Mouse (Mus musculus): Measurements from ENCODE around the gene Gramd2. TPM values are rescaled to one million over a fixed set of nuclear protein-coding genes. Genes with fewer than 3 reads are reported as not detected.
"Not testable (repeated sequence)": the region's sequence is repeated elsewhere in the genome, so short reads cannot be mapped to it uniquely, and the experiment has no call there.

The Gramd2 gene
- polyA plus RNA-seq, 1 experiment from 2014 or later, result 4.6 TPM

- no peak for ATAC-seq (replicated peaks)
- H3K4me3 ChIP-seq, result no peak overlapping the region
- WGBS, result 89% methylated on average over 3 of the region's 3 CpGs
Observed at GRCm38 (mm10) chr9:59760515-59760914, 80.6 kb downstream of the Gramd2 start.

GRCm38 (mm10) chr9:59766966-59767461, 87.1 kb downstream of the Gramd2 start:
- H3K27ac ChIP-seq; H3K4me3 ChIP-seq; H3K4me1 ChIP-seq; H3K9ac ChIP-seq; ATAC-seq (replicated peaks); H3K27me3 ChIP-seq (replicated peaks); H3K9me3 ChIP-seq; H3K4me2 ChIP-seq; H3K36me3 ChIP-seq (replicated peaks): not testable (repeated sequence)
- WGBS, result 94% methylated on average over 12 of the region's 13 CpGs

More at GRCm38 (mm10) chr9:59760515-59760914, 80.6 kb downstream of the Gramd2 start:
- Histone ChIP-seq H3K4me2 (no peak overlapping the region), H3K27me3 (replicated peaks) (no peaks in the 10 kb centered on the region), H3K9me3 (no peaks in the 10 kb centered on the region), H3K4me1 (no peaks in the 10 kb centered on the region), H3K36me3 (replicated peaks) (no peaks in the 10 kb centered on the region), H3K27ac (no peak overlapping the region), H3K9ac (no peak overlapping the region)

Other genes starting within 250 kb of the Gramd2 start
- 17.4 and 20.8 TPM in 2 replicates for gene Arih1, start 193.5 kb upstream of the Gramd2 start, polyA plus RNA-seq (2015; fragmentation: Nextera tagmentation; extraction: Ambion mirVana)
- 61.2 and 67.6 TPM in 2 replicates for gene Hexa, start 140.6 kb upstream of the Gramd2 start, polyA plus RNA-seq (2015; fragmentation: Nextera tagmentation; extraction: Ambion mirVana)
- 0.42 and 0.67 TPM in 2 replicates for gene Tmem202, start 140.3 kb upstream of the Gramd2 start, polyA plus RNA-seq (2015; fragmentation: Nextera tagmentation; extraction: Ambion mirVana)
- gene Celf6, start 102.2 kb upstream of the Gramd2 start, polyA plus RNA-seq (2015; fragmentation: Nextera tagmentation; extraction: Ambion mirVana), result 58.0 and 61.8 TPM in 2 replicates
- gene Parp6, start 62.9 kb upstream of the Gramd2 start, polyA plus RNA-seq (2015; fragmentation: Nextera tagmentation; extraction: Ambion mirVana), result 228 and 229 TPM in 2 replicates
- gene Pkm, start 23.8 kb upstream of the Gramd2 start, polyA plus RNA-seq (2015; fragmentation: Nextera tagmentation; extraction: Ambion mirVana), result 1,075 and 1,145 TPM in 2 replicates
- 11.1 and 14.0 TPM in 2 replicates for gene Senp8, start 70.6 kb downstream of the Gramd2 start, polyA plus RNA-seq (2015; fragmentation: Nextera tagmentation; extraction: Ambion mirVana)
- gene Myo9a, start 70.8 kb downstream of the Gramd2 start, polyA plus RNA-seq (2015; fragmentation: Nextera tagmentation; extraction: Ambion mirVana), result 28.1 and 28.2 TPM in 2 replicates

Measured in midbrain, embryonic 15.5 days (tissue).